Mouse (Mus musculus) right cerebral cortex, postnatal 14 days (tissue): ENCODE results near the gene Gm21797.
"Not testable (repeated sequence)": the region's sequence is repeated elsewhere in the genome, so short reads cannot be mapped to it uniquely, and the experiment has no call there.

ENCODE experiments used
- DNase-seq: peaks from one replicate; pipeline ENCODE4 v3.0.0; 2022

Gm21797 gene

GRCm38 (mm10) chrY:40775665-40776064, at the start of gene Gm21797:
TSS of gene Gm21797 (minus strand) at chrY:40775765.
- not testable (repeated sequence) for DNase-seq

- not testable (repeated sequence) for DNase-seq
These were observed 29.0 kb upstream of the Gm21797 start, which contains the start of gene Gm20795 for GRCm38 (mm10) chrY:40804614-40805013. TSS of gene Gm20795 (plus strand) at chrY:40804914.
